Mouse (Mus musculus) MEL (cell line): ENCODE measurements around the gene Rab37.

Source experiments
- E2F4 ChIP-seq: IDR thresholded peaks from 2 replicates; pipeline ENCODE4 v1.6.1; 2011; ENCODE audit warnings: low read depth, low read length, improper control_type of control experiment, borderline replicate concordance
- MAX ChIP-seq: IDR thresholded peaks from 2 replicates; pipeline ENCODE4 v1.6.1; 2011; ENCODE audit warnings: low read length, improper control_type of control experiment

GRCm38 (mm10) chr11:115172825-115173287 lies 81.6 kb downstream of the Rab37 start:
- TF ChIP-seq MAX (no peak), E2F4 (no peak)
